Mouse (Mus musculus) G1E (cell line): Measurements from ENCODE around the gene Bcl11b. TPM values are rescaled to one million over a fixed set of nuclear protein-coding genes. Genes with fewer than 3 reads are reported as not detected.
A peak's percentile ranks its signal among the peaks of the same experiment; 100 is the strongest.

Experiments used
- ATAC-seq: 2 replicates; pipeline ENCODE4 v1.8.0; 2016; ENCODE audit warnings: mild to moderate bottlenecking; ENCODE audit not compliant: insufficient number of reproducible peaks, poor library complexity, low FRiP score, severe bottlenecking; ENCODE audit errors: extremely low read depth
- DNase-seq: peaks from one replicate; pipeline ENCODE4 v3.0.0; 2012; ENCODE audit warnings: low spot score
- H3K27me3 ChIP-seq: 2 replicates; pipeline ENCODE4 v1.6.1; 2012; ENCODE audit warnings: mild to moderate bottlenecking, low read length, inconsistent platforms; ENCODE audit not compliant: insufficient read depth
- H3K36me3 ChIP-seq: replicated peaks from 2 replicates; pipeline ENCODE3; 2012; ENCODE audit warnings: mild to moderate bottlenecking, inconsistent platforms
- H3K4me1 ChIP-seq: 2 replicates; pipeline ENCODE4 v1.6.1; 2012; ENCODE audit warnings: low read depth, low read length, inconsistent platforms, mixed read lengths; ENCODE audit not compliant: insufficient read depth
- H3K4me3 ChIP-seq: 2 replicates; pipeline ENCODE4 v1.5.1; 2012; ENCODE audit warnings: low read depth, mild to moderate bottlenecking, inconsistent platforms, low read length, moderate library complexity, mixed read lengths
- H3K9me3 ChIP-seq: replicated peaks from 2 replicates; pipeline ENCODE4 v1.6.1; 2012; ENCODE audit warnings: inconsistent platforms
- CTCF ChIP-seq: IDR thresholded peaks from 2 replicates; pipeline ENCODE4 v1.5.1; 2012; ENCODE audit warnings: low read depth, low read length, inconsistent platforms, mixed read lengths
- GATA1 ChIP-seq: IDR thresholded peaks from 2 replicates; pipeline ENCODE4 v1.6.1; 2012; ENCODE audit warnings: borderline replicate concordance, low read length, inconsistent platforms, mixed read lengths
- GATA2 ChIP-seq: IDR thresholded peaks from 2 replicates; pipeline ENCODE4 v1.6.1; 2012; ENCODE audit warnings: low read depth, low read length, inconsistent platforms, borderline replicate concordance
- POLR2AphosphoS5 ChIP-seq: IDR thresholded peaks from 2 replicates; pipeline ENCODE4 v1.6.1; 2012; ENCODE audit warnings: low read depth, low read length, inconsistent platforms; ENCODE audit not compliant: insufficient replicate concordance
- TAL1 ChIP-seq: conservative IDR thresholded peaks from 2 replicates; pipeline ENCODE4 v1.6.1; 2012; ENCODE audit warnings: low read depth, low read length, inconsistent platforms, mixed read lengths
- polyA plus RNA-seq: library from polyadenylated mRNA; stranded (reverse); fragments of >175 nt; gene quantifications from 2 replicates; pipeline ENCODE4 v1.2.3, GENCODE M21; 2012
- total RNA-seq, 2 experiments: library from RNA; stranded (forward) in 1 of 2; stranded (reverse) in 1 of 2; fragments of 200-1000 nt in 1 of 2; fragments of >200 nt in 1 of 2; fragmentation: Nextera tagmentation in 1 of 2; gene quantifications; 2 replicates each; pipeline ENCODE4 v1.2.3; 2014 to 2017

Bcl11b gene
- total and polyA plus RNA-seq, 3 experiments, result 0.05 TPM; not detected in 2

DNA sequence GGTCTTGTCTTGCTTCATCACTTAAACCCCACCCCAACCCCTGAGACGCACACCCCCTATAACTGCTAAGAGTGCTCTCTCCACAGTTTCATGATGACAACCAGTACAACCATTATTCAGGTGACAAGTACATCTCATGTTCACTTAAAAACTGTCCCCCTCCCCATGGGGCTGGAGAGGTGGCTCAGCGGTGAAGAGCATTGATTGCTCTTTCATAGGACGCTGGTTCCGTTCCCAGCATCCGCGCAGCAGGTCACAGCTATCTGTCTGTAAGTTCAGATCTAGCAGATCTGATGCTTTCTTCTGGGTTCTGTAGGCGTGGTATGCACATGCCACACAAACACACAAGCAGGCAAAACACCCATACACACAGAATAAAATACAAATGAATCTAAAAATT is 81.2 kb downstream of the Bcl11b start:
- no peak overlapping the region for H3K4me3 ChIP-seq
- no peak for ATAC-seq
- H3K36me3 ChIP-seq, result no peaks in the 10 kb centered on the region
- no peaks in the 10 kb centered on the region for H3K4me1 ChIP-seq
- TF ChIP-seq TAL1, result no peak
- no peaks in the 10 kb centered on the region; the same call in 1 of the 2 replicates for H3K27me3 ChIP-seq
- H3K9me3 ChIP-seq, result peaks cover 94% of the 10 kb centered on the region
- DNase-seq, result no peak

DNA sequence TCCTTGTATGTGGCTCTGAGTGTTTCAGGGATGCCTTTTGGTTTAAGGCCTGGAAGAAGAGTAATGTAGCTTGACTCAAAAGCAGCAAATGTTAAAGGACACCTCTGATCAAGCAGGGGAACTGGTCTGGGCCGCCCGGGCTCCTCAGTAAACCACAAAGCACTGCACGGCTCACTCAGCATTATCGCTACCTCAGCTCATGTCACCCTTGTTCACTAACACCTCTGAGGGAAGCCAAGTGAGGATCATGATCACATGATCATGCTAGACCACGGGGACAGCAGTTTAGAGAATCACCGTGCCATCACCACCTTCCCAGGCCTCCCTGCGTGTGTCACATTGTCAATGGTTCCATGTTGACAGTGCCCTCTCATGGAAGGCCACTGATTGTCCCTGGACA is 81.8 kb downstream of the Bcl11b start:
- Histone ChIP-seq H3K36me3 (no peaks in the 10 kb centered on the region), H3K4me3 (no peak overlapping the region), H3K9me3 (peaks cover 94% of the 10 kb centered on the region), H3K27me3 (peaks cover under 1% of the 10 kb centered on the region; the same call in 1 of the 2 replicates), H3K4me1 (no peaks in the 10 kb centered on the region)
- TF ChIP-seq GATA1, result no peak
- TF ChIP-seq POLR2AphosphoS5, result no peak
- ATAC-seq, result no peak
- no peak for DNase-seq

DNA sequence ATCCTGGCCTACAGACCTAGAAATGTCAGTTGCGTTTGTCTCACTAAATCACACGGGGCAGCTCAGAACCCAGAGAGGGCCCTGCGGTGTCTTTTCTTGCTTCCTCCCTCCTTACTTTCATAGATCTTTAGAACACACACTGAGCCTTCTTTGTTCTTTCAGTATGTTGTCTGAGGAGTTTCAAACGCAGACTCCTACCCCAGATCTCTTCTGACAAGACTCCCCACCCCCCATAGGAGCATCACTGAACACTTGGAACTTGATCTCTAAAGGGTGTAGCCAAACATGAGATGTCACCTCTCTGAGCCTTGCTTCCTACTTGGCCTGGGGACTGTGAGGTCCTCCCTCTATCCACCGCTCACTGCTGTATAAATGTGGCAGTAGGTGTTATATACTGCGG is 82.2 kb downstream of the Bcl11b start:
- no peak for ATAC-seq
- no peak for DNase-seq

DNA sequence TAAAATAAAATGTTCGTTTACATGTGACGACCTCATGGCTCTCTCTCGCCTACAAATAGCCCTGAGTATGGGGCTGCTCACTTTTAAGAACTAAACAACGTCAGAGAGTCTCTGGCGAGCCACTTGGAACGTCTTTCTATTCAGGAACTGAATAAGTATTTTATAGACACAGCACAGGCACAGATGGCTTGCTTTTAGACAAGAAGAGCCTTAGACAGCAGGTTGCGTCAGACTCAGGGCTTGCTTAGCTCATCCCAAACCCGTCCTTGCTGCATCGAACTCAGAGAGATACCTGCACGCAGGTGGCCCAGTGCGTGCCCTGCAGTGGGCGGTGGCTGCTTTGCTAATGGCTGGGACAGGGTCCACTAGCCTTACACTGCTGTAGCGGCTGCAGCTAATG is 82.7 kb downstream of the Bcl11b start:
- no peak for ATAC-seq
- Histone ChIP-seq H3K9me3 (peaks cover 95% of the 10 kb centered on the region), H3K4me1 (no peaks in the 10 kb centered on the region), H3K36me3 (no peaks in the 10 kb centered on the region), H3K27me3 (peaks cover 3% of the 10 kb centered on the region; the same call in 1 of the 2 replicates), H3K4me3 (no peak overlapping the region)
- DNase-seq, result no peak
- TF ChIP-seq POLR2AphosphoS5 (no peak), CTCF (no peak), TAL1 (no peak), GATA2 (no peak), GATA1 (no peak)

More for the DNA sequence above, 82.2 kb downstream of the Bcl11b start:
- no peaks in the 10 kb centered on the region for H3K36me3 ChIP-seq
- H3K27me3 ChIP-seq, result peaks cover 3% of the 10 kb centered on the region; the same call in 1 of the 2 replicates
- TF ChIP-seq CTCF (no peak), GATA1 (no peak), GATA2 (no peak), POLR2AphosphoS5 (no peak), TAL1 (no peak)
- no peak overlapping the region for H3K4me3 ChIP-seq
- no peaks in the 10 kb centered on the region for H3K4me1 ChIP-seq
- H3K9me3 ChIP-seq, result peaks cover 94% of the 10 kb centered on the region

DNA sequence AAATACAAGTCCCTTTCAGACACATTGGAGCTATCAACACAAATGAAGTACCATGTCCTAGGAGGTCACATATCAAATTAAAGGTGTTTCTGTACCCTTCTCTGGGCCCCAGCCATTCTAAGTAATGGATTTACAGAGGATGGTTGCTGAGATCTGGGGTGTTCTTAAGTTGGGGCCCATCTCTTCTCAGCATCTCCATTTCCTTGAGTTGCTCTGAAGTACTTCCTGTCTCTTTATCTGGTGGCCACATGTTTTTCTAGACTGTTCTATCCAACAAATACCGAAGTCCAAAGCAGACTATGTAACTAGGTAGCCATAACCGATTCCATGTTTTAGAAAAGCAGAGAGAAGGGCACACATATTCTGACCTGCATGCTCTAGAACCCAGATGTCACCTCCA is 83.3 kb downstream of the Bcl11b start:
- TF ChIP-seq GATA2 (no peak), POLR2AphosphoS5 (no peak), GATA1 (no peak), CTCF (no peak), TAL1 (no peak)
- H3K9me3 ChIP-seq, result peaks cover 95% of the 10 kb centered on the region
- no peak overlapping the region for H3K4me3 ChIP-seq
- H3K36me3 ChIP-seq, result no peaks in the 10 kb centered on the region
- ATAC-seq (no peak), DNase-seq (no peak)
- peaks cover 7% of the 10 kb centered on the region; the same call in 1 of the 2 replicates for H3K27me3 ChIP-seq
- no peaks in the 10 kb centered on the region for H3K4me1 ChIP-seq

GRCm38 (mm10) chr12:107918779-107919178 is 84.6 kb downstream of the Bcl11b start:
- H3K9me3 ChIP-seq, result peaks cover 90% of the 10 kb centered on the region
- ATAC-seq (no peak), DNase-seq (no peak)
- H3K36me3 ChIP-seq, result no peaks in the 10 kb centered on the region
- H3K27me3 ChIP-seq, result peaks cover 7% of the 10 kb centered on the region; the same call in 1 of the 2 replicates
- no peaks in the 10 kb centered on the region for H3K4me1 ChIP-seq
- TF ChIP-seq POLR2AphosphoS5 (no peak), TAL1 (no peak), CTCF (no peak), GATA2 (no peak), GATA1 (no peak)
- H3K4me3 ChIP-seq, result no peak overlapping the region

- Histone ChIP-seq H3K36me3 (no peaks in the 10 kb centered on the region), H3K9me3 (peaks cover 74% of the 10 kb centered on the region), H3K4me3 (peak overlapping the region; percentile 44; the same call in 1 of the 2 replicates), H3K4me1 (no peaks in the 10 kb centered on the region), H3K27me3 (peaks cover 7% of the 10 kb centered on the region; the same call in 1 of the 2 replicates)
- ATAC-seq (no peak), DNase-seq (no peak)
- TF ChIP-seq CTCF (no peak), TAL1 (no peak), GATA1 (no peak), GATA2 (no peak), POLR2AphosphoS5 (no peak)
Measured at GRCm38 (mm10) chr12:107916008-107916407, 87.4 kb downstream of the Bcl11b start.
